Mouse (Mus musculus) spleen, postnatal 10 days (tissue): ENCODE measurements around the gene Tmem262.

Experiments
- DNase-seq, 2 experiments: peaks; one replicate each; pipeline ENCODE4 v3.0.0; 2021 to 2022; ENCODE audit warnings: low spot score in 2 of 2

The Tmem262 gene

DNA sequence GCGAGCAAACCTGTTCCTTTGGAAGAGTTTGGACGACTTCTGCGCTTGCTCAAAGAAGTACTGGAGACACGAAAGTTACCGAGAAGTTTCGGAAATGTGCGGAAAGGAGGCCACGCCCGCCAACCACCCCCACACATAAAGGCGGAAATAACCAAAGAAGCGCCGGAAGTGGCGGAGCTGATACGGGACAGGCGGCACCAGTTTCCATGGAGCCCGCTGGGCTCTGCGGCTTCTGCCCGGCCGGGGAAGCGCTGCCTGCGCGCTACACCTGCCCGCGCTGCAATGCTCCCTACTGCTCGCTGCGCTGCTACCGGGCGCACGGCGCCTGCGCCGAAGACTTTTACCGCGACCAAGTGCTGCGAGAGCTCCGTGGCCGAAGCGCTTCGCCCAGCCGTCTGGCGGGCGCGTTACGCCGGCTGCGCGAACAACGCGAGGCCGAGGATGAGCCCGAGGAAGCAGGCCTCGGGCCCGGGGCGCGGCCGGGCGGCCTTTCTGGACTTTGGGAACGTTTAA, 18.8 kb upstream of the Tmem262 start, which contains the start of gene Znhit2:
Gene Znhit2, plus strand, starts transcription at position 172 of the 513 bp plus-strand sequence.
- DNase-seq = peak; percentile 84 to 94

DNA sequence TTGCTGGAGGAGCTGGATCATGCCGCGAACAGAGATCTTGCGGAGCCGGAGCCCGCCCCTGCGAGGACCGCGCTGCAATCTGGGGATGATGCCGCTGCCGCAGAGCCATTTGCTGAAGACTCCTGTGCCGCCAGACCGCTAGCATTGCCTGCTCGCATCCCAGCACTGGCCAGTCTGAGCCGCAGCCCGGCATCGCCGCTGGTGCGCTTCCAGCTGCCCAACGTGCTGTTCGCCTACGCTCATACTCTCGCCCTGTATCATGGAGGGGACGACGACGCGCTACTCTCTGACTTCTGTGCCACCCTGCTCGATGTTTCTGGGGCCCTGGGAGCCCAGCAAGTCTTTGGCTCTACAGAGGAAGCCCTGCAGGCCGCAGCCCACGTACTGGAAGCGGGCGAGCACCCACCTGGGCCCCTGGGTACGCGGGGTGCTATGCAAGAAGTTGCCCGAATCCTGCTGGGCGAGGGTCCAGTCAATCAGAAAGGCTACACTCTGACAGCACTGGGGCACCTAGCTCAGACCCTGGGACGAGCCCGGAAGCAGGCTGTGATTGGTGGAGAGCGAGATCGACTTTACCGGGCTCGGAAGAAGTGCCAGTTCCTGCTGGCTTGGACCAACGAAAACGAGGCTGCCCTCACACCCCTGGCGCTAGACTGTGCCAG, 18.1 kb upstream of the Tmem262 start:
- DNase-seq = peak; percentile 51 to 71

GRCm38 (mm10) chr19:6062418-6062817, 17.4 kb upstream of the Tmem262 start:
- DNase-seq = no peak

GRCm38 (mm10) chr19:6063081-6063480, 16.8 kb upstream of the Tmem262 start:
- no peak for DNase-seq

DNA sequence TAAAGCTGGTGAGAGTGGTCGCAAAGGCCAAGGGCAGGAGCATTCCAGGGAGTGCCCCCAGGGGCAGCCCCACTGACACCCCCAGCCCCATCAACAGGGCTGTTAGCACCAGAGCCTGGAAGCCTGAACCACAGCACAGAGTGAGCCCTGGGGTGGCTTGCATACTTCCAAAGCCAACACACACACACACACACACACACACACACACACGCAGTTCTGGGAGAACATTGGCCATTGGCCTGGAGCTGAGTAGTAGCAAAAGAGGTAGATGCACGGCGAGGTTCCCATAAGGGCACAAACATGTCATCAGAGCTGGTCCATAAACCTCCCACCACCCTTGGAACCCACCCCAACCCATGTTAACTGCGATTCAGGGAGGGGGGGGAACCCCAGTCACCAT, 13.3 kb upstream of the Tmem262 start:
- DNase-seq = no peak

- DNase-seq = peak; percentile 84 to 94
These were observed 12.7 kb upstream of the Tmem262 start for GRCm38 (mm10) chr19:6067011-6067723.

GRCm38 (mm10) chr19:6067724-6068415, 12.0 kb upstream of the Tmem262 start, which contains the start of gene Tm7sf2:
Tm7sf2 (minus strand) TSS chr19:6068373.
- DNase-seq = peak; percentile 79 to 90

GRCm38 (mm10) chr19:6068951-6069350, 10.9 kb upstream of the Tmem262 start:
- DNase-seq = peak in 1 of 2 experiments; percentile 67

- no peak for DNase-seq
These were observed 10.0 kb upstream of the Tmem262 start for GRCm38 (mm10) chr19:6069851-6070250.

DNA sequence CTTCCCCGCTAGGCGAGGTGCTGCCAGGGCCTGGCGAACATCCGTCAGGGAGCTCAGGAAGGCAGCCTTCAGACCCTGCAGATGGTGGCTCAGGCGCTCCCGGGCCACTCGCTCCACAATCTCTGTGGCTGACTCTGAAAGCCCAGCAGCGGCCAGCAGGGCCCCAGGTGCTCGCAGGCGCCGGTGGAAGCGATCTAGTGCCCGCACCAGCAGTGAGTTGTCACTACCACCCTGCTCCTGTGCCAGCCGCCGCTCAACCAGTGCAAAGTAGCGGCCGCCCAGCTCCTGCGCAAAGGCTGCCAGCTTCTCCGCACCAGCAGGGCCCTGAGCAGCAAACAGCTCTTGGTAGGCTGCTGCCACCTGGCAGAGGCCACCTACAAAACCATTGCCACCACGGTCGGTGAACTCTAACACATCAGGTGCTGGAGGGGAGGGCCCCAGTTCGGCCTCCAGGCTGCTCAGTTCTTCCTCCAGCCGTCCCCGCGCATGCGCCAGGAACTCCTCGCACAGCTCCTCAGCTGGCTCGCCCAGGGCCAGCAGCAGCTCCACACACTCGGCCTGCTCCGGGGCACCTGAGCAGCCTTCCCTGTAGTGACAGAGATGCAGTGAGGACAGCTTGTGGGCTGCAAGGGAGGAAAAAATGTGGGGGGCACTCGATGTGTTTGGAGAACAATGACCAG, 9.1 kb upstream of the Tmem262 start:
- DNase-seq = no peak

DNA sequence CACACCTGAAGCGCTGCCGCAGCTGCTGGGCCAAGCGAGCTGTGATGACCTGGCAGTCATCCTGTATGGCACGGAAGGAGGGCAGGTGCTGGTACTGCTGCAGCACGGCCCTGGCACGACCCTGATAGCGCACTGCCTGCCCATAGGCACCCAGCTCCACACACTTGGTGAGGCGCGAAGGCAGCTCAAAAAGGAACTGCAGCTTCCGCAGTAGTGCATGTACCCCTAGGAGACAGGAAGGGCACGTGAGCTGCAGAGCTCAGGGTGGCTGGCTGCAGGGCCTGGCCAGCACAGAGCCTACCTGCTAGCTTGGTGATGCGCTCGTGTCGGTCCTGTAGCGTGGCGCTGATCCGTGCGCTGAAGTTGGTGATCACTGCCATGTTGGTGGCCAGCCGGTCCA, 8.6 kb upstream of the Tmem262 start:
- no peak for DNase-seq

- DNase-seq = no peak
These were observed 5.9 kb upstream of the Tmem262 start for GRCm38 (mm10) chr19:6073889-6074288.

- DNase-seq = peak; percentile 79 to 87
These were observed 3.1 kb upstream of the Tmem262 start, which contains the start of gene Vps51 for GRCm38 (mm10) chr19:6076564-6077393. Vps51 (minus strand) TSS chr19:6077231.

DNA sequence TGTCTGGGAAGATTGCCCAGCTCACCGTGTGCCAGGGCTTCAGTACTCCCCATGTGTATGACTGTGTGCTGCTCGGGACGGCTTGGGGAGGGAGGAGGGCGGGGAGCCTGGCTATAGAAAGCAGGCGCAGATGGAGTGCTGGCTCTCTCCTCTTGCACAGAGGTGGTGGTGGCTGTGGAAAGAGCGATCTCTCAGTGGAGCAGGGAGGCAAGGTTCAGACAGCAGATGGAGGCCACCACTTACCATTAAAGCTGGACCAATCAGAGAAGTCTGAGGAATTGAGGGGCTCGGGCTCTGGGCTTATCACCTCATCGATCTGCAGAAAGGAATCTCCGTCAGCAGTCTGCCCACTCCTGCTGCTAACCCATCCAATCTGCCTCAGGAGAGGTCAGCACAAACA, 2.3 kb downstream of the Tmem262 start, which contains the start of gene Gm28374:
Gene Gm28374, minus strand, starts transcription at position 101 of the 400 bp plus-strand sequence.
- DNase-seq = no peak

DNA sequence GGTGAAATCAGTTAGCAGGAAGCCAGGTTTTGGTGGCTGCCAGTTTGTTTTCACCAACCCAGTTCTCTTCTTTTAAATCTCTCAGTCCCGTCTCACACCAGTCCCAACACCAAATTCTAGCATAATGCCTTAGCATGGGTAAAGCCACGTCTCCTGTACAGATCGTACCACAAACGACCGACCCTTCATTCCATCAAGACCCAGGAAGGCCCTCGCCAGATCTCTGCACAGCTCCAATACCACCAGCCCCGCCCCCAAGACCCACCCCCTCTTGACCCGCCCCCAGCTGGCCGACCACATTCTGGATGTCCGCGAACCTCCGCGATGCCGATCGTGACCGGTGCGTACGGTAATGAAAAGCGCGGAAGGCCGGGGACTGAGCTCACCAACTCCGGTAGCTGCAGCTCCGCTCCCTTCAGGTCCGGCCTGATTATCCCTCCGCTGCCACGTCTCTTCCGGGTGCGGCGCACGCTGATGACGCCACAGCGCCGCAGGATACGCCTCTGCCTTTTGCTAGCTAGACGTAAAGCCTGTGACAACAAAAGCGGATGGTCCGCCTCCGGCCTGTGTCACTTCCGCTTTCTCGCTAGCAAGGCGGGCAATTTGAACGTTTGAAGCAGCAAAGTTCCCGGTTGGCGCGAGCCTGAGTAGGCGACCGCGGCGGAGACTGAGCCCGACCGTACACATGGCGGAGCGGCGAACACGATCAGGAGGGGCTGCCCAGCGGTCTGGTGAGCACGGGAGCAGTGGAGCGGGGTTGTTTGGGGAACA, 4.8 kb downstream of the Tmem262 start, which contains the start of the genes Zfpl1 and Cdca5:
Gene Zfpl1, minus strand, starts transcription at position 479 of the 771 bp plus-strand sequence.
Gene Cdca5, plus strand, starts transcription at position 506 of the 771 bp plus-strand sequence.
- DNase-seq = peak; percentile 93 to 97

DNA sequence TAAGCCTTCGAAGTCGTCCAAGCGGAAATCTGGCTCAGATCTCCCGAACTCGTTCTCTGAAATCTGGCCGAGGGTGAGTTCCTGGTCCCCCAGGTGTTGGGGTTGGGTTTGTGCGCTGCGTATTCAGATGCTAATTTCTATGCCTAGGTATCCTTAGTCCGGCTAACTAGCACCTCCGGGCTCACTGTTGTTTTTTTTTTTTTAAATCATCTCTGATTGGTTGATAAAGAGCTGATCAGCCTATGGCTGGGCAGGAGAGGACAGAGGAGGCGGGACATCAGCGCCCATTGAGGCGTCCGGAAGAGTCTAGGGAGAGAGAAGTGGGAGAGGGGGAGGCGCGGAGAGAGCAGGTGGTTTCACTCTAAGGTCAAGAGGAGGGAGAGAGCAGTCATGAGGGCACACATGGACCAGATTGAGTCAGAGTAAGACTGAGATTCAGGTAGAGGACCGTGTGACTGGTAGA, 5.6 kb downstream of the Tmem262 start:
- peak; percentile 63 to 83 for DNase-seq

- DNase-seq = no peak
These were observed 9.0 kb downstream of the Tmem262 start for GRCm38 (mm10) chr19:6088841-6089240.

- DNase-seq = no peak
These were observed 14.3 kb downstream of the Tmem262 start, which contains the start of gene AC131692.1 for GRCm38 (mm10) chr19:6094119-6094518. AC131692.1 (plus strand) TSS chr19:6094419.

DNA sequence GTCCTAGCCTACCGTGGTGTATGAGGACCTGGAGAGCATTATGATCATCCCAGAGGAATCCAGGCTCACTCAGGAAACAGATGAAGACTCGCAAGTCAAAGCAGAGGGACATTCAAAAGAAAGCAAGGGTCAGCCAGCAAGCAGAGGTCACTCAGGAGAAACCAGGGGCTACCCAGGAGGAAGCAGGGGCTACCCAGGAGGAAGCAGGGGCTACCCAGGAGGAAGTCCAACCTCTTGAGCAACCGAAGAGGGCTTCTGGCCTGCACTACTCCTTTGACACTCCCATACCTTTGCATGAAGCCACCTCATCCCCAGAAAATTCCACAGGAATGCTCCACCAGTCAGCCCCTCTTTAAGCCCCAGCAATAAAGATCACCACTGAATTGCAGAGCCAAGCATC, 18.0 kb downstream of the Tmem262 start:
- DNase-seq = no peak
